Mouse (Mus musculus): ENCODE measurements around the gene Coq6. TPM values are rescaled to one million over a fixed set of nuclear protein-coding genes. Genes with fewer than 3 reads are reported as not detected.

Gene Coq6
- polyA plus RNA-seq, 2 experiments = 42.4 to 49.2 TPM

DNA sequence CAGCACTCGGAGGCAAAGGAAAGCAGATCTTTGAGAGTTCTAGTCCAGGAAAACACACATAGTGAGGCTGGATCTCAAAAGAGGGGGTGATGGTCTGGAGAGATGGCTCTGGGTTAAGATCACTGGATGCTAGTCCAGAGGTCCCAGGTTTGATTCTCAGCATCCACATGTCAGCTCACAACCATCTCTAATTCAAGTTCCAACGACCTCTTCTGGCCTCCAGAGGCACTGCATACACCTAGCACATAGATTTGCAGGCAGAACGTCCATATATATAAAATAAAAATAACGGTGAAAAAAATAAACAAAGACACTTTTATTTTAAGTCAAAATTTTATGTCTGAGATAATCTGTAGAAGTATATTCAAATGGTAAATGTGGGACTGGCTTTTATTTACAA lies 45.8 kb downstream of the Coq6 start:
- WGBS = 63% methylated on average over 4 of the region's 4 CpGs
- H3K9ac ChIP-seq (ENCODE audit: low read depth, low read length, severe bottlenecking) = no peak overlapping the region
- no peak for TF ChIP-seq POLR2A (IDR thresholded peaks at IDR 0.05; ENCODE audit: borderline replicate concordance, extremely low read depth, insufficient read depth, insufficient read length)
- no peaks in the 10 kb centered on the region for H3K27me3 ChIP-seq (ENCODE audit: control insufficient read depth, insufficient read depth, low read length)
- ATAC-seq (ENCODE audit: low FRiP score, low read depth) (no peak), DNase-seq (ENCODE audit: low spot score) (no peak)
- H3K9me3 ChIP-seq (ENCODE audit: control insufficient read depth, low read length) = no peaks in the 10 kb centered on the region
- H3K36me3 ChIP-seq (ENCODE audit: control insufficient read depth, insufficient read depth, low read length) = no peaks in the 10 kb centered on the region
- no peak overlapping the region for H3K27ac ChIP-seq (replicated peaks; ENCODE audit: low read depth, low read length)
- H3K4me2 ChIP-seq (replicated peaks; ENCODE audit: low read depth, low read length, severe bottlenecking) = no peak overlapping the region
- H3K4me3 ChIP-seq (replicated peaks; ENCODE audit: low read length) = no peak overlapping the region
- peaks cover 3% of the 10 kb centered on the region; the same call in 1 of the 2 replicates for H3K4me1 ChIP-seq (ENCODE audit: control insufficient read depth, insufficient read depth, low read length)

DNA sequence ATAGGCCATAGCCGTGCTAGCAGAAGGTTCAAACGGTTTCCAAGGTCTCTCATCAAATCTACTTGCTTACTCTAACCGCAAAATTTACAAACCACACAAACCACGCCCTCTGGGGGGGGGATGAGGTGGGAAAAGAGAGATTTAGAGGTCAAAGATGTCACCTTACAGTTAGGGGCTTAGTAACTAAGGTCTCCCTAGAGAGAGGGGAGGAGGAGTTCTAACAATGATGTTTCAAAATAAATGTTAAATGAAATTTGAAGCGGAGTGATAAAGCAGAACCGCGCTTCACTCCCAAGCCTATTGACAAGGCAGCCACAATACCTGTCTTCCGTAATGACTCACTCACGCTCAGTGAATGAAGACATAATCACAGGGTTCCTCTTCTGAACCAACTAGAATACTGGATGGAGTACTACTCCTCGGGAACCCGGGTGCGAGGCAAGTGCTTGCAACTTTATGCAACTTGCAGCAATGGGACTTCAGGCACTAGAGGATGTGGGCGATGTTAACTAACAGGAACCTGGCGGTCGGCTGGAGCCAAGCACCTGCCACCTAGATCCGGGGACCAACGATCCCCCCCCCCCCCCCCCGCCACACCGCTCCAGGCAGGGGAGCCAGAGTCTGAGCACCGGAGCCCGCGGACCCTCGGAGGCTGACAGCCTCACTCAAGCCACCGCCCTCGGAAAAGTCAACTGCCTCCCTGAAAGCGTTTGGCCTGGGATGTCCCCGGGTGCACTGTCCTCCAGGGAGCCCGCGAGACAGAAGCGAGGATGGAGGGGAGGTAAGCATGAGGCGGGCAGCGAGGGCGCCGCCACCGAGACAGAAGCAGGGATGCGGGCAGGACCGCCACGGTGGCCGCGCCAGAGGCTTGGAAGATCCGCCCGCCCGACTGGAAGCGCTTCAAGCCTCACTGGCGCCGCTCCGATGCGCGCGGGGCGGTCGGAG lies 46.7 kb downstream of the Coq6 start:
- Histone ChIP-seq H3K36me3 (ENCODE audit: control insufficient read depth, insufficient read depth, low read length) (no peaks in the 10 kb centered on the region), H3K9ac (ENCODE audit: low read depth, low read length, severe bottlenecking) (peak overlapping the region; percentile 77), H3K9me3 (ENCODE audit: control insufficient read depth, low read length) (no peaks in the 10 kb centered on the region), H3K27me3 (ENCODE audit: control insufficient read depth, insufficient read depth, low read length) (no peaks in the 10 kb centered on the region), H3K4me2 (replicated peaks; ENCODE audit: low read depth, low read length, severe bottlenecking) (peak overlapping the region; percentile 87), H3K4me3 (replicated peaks; ENCODE audit: low read length) (peak overlapping the region; percentile 75), H3K27ac (replicated peaks; ENCODE audit: low read depth, low read length) (peak overlapping the region; percentile 59), H3K4me1 (ENCODE audit: control insufficient read depth, insufficient read depth, low read length) (peaks cover 3% of the 10 kb centered on the region; the same call in 1 of the 2 replicates)
- ATAC-seq (ENCODE audit: low FRiP score, low read depth) = peak; percentile 32
- WGBS = 2% methylated on average over 34 of the region's 52 CpGs
- no peak for TF ChIP-seq POLR2A (IDR thresholded peaks at IDR 0.05; ENCODE audit: borderline replicate concordance, extremely low read depth, insufficient read depth, insufficient read length)
- no peak for DNase-seq (ENCODE audit: low spot score)

DNA sequence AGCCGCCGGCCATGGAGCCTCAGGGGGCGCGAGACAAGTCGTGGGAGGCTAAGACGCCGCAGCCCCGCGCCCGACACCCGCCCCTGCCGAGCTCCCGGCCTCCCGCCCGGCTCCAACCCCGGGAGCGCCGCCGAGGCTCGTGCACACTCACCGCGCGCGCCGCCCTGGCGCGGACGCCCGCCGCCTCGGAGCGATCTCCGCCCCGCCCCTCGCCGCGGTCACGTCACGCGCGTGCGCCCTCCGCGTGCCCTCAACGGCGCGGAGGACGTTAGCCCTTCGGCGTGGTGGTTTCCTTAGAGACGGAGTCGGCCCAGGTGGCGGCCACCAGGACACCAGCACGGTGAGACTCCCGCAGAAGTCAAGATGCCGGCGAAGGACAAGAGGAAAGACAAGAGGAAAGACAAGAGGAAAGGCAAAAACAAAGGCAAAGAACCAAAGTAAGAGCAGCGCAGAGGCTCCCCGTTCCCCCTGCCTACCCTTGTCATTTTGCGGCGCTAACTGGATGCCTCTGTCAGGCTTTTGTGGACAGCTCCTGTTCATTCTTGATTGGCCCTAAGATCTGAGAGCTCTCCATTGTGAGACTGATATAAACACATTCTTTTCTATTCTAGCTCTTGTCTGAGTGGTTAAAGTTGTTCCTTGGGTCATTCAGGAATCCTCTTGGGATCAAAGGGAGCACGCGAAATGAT lies 47.5 kb downstream of the Coq6 start, which contains the start of the genes Entpd5 and Bbof1:
TSS of gene Entpd5 (minus strand) at position 211 of the 689 bp plus-strand sequence.
TSS of gene Bbof1 (plus strand) at position 253 of the 689 bp plus-strand sequence.
- H3K36me3 ChIP-seq (ENCODE audit: control insufficient read depth, insufficient read depth, low read length) = no peaks in the 10 kb centered on the region
- DNase-seq (ENCODE audit: low spot score) (peak; percentile 81), ATAC-seq (ENCODE audit: low FRiP score, low read depth) (peak; percentile 94)
- H3K4me1 ChIP-seq (ENCODE audit: control insufficient read depth, insufficient read depth, low read length) = peaks cover 3% of the 10 kb centered on the region; the same call in 1 of the 2 replicates
- H3K9ac ChIP-seq (ENCODE audit: low read depth, low read length, severe bottlenecking) = peak within 1 kb of the TSS; percentile 77
- 0 out of 2 replicates have a peak, but pooled peaks have one; percentile 50 for TF ChIP-seq POLR2A (IDR thresholded peaks at IDR 0.05; ENCODE audit: borderline replicate concordance, extremely low read depth, insufficient read depth, insufficient read length)
- no peaks in the 10 kb centered on the region for H3K27me3 ChIP-seq (ENCODE audit: control insufficient read depth, insufficient read depth, low read length)
- H3K9me3 ChIP-seq (ENCODE audit: control insufficient read depth, low read length) = no peaks in the 10 kb centered on the region
- 2% methylated on average over 36 of the region's 63 CpGs for WGBS
- peak within 1 kb of the TSS; percentile 87 for H3K4me2 ChIP-seq (replicated peaks; ENCODE audit: low read depth, low read length, severe bottlenecking)
- H3K4me3 ChIP-seq (replicated peaks; ENCODE audit: low read length) = peak within 1 kb of the TSS; percentile 75
- peak within 1 kb of the TSS; percentile 59 for H3K27ac ChIP-seq (replicated peaks; ENCODE audit: low read depth, low read length)

DNA sequence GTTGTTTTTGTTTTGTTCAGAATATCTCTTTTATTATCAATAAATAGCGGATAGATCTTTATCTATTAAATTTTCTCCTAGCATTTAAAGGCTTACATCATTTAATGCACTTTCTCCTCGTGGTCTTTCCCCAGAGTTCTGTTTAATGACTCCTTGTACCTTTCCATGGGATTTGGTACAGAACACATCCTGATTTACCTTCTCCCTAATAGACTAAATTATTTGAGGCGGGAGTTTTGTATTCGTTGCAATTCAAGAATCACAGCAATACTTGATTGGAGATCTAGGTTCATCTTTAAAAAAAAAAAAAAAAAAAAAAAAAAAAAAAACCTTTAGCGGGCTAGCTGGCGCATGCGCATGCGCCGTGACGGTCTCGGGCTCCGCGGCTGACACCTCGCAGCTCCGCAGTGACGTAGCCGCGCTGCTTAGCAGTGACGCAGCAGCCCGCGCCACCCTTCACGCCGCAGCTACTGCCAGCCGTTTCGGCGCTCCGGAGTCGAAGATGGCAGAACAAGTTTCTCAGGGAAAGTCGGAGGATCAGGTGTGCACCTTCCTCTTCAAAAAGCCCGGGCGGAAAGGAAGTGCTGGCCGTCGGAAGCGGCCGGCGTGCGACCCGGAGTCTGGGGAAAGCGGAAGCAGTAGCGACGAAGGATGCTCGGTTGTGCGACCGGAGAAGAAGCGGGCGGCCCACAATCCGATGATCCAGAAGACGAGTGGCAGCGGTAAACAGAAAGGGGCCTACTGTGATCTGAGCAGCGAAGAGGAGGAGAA lies 55.6 kb downstream of the Coq6 start, which contains the start of gene Rnf113a2:
TSS of gene Rnf113a2 (plus strand) at position 363 of the 771 bp plus-strand sequence.
- DNase-seq (ENCODE audit: low spot score) (peak; percentile 86), ATAC-seq (ENCODE audit: low FRiP score, low read depth) (peak; percentile 89)
- WGBS = 3% methylated on average over 50 of the region's 50 CpGs
- peak within 1 kb of the TSS; percentile 19; the same call in 1 of the 2 replicates for H3K27ac ChIP-seq (replicated peaks; ENCODE audit: low read depth, low read length)
- no peaks in the 10 kb centered on the region for H3K4me1 ChIP-seq (ENCODE audit: control insufficient read depth, insufficient read depth, low read length)
- H3K36me3 ChIP-seq (ENCODE audit: control insufficient read depth, insufficient read depth, low read length) = no peaks in the 10 kb centered on the region
- H3K27me3 ChIP-seq (ENCODE audit: control insufficient read depth, insufficient read depth, low read length) = no peaks in the 10 kb centered on the region
- peak within 1 kb of the TSS; percentile 56 for H3K4me3 ChIP-seq (replicated peaks; ENCODE audit: low read length)
- H3K9ac ChIP-seq (ENCODE audit: low read depth, low read length, severe bottlenecking) = peak within 1 kb of the TSS; percentile 71
- peak within 1 kb of the TSS; percentile 79 for H3K4me2 ChIP-seq (replicated peaks; ENCODE audit: low read depth, low read length, severe bottlenecking)
- H3K9me3 ChIP-seq (ENCODE audit: control insufficient read depth, low read length) = 0 out of 2 replicates have a peak, but pooled peaks cover 4% of the 10 kb centered on the region
- 0 out of 2 replicates have a peak, but pooled peaks have one; percentile 23 for TF ChIP-seq POLR2A (IDR thresholded peaks at IDR 0.05; ENCODE audit: borderline replicate concordance, extremely low read depth, insufficient read depth, insufficient read length)
